Mouse (Mus musculus) intestine, postnatal 0 days (tissue): ENCODE measurements around the gene Bora. TPM values are rescaled to one million over a fixed set of nuclear protein-coding genes. Genes with fewer than 3 reads are reported as not detected.

Source experiments
- ATAC-seq: fragments of 200-750 bp; cut with Nextera tagmentation; 2 replicates; pipeline ENCODE4 v1.8.0; 2017; ENCODE audit warnings: mild to moderate bottlenecking, moderate TSS enrichment, moderate library complexity
- H3K27ac ChIP-seq: fragments of 300-500 bp; sonication (generic); 2 replicates; pipeline ENCODE4 v1.5.1; 2014; ENCODE audit warnings: mild to moderate bottlenecking, low read depth, low read length, moderate library complexity
- H3K27me3 ChIP-seq: fragments of 300-500 bp; sonication (generic); replicated peaks from 2 replicates; pipeline ENCODE4 v1.6.1; 2014; ENCODE audit warnings: low read length, mixed read lengths; ENCODE audit not compliant: control insufficient read depth, insufficient read depth
- H3K36me3 ChIP-seq: fragments of 300-500 bp; sonication (generic); 2 replicates; pipeline ENCODE4 v1.6.1; 2014; ENCODE audit warnings: mild to moderate bottlenecking, moderate library complexity; ENCODE audit not compliant: control insufficient read depth, insufficient read depth
- H3K4me1 ChIP-seq: fragments of 300-500 bp; sonication (generic); replicated peaks from 2 replicates; pipeline ENCODE4 v1.6.1; 2014; ENCODE audit warnings: antibody characterized with exemption, low read length, mixed read lengths; ENCODE audit not compliant: control insufficient read depth, insufficient read depth
- H3K4me2 ChIP-seq: fragments of 300-500 bp; sonication (generic); replicated peaks from 2 replicates; pipeline ENCODE4 v1.6.1; 2014; ENCODE audit warnings: low read depth, mild to moderate bottlenecking, moderate library complexity
- H3K4me3 ChIP-seq: fragments of 300-500 bp; sonication (generic); 2 replicates; pipeline ENCODE4 v1.5.1; 2014; ENCODE audit warnings: low read depth, low read length
- H3K9ac ChIP-seq: fragments of 300-500 bp; sonication (generic); 2 replicates; pipeline ENCODE4 v1.6.1; 2014; ENCODE audit warnings: mild to moderate bottlenecking, low read depth, low read length
- H3K9me3 ChIP-seq: fragments of 300-500 bp; sonication (generic); 2 replicates; pipeline ENCODE4 v1.6.1; 2016; ENCODE audit warnings: mixed run types; ENCODE audit not compliant: control insufficient read depth
- CTCF ChIP-seq: sonication (generic); IDR thresholded peaks from 2 replicates; pipeline ENCODE4 v1.5.1; 2016; ENCODE audit warnings: low read depth, mild to moderate bottlenecking, control low read depth, antibody characterized with exemption, moderate library complexity
- WGBS: fragments of 180-500 bp; shearing (Covaris S2); extraction: QIAGEN DNeasy Blood & Tissue Kit; methylation state at CpG from one replicate; pipeline ENCODE4 v1.1.7; 2014; 5-methylcytosine and 5-hydroxymethylcytosine counted together
- polyA plus RNA-seq: library from polyadenylated mRNA; unstranded; fragments of >200 nt; fragmentation: Nextera tagmentation; extraction: Ambion mirVana; gene quantifications from 2 replicates; pipeline ENCODE4 v1.2.1, GENCODE M21; 2015

Gene Bora
- polyA plus RNA-seq, 1 experiment from 2014 or later, result 21.9 TPM

- peaks cover 66% of the 10 kb centered on the region for H3K36me3 ChIP-seq
- H3K27me3 ChIP-seq, result no peaks in the 10 kb centered on the region
- H3K27ac ChIP-seq, result no peak overlapping the region
- H3K4me2 ChIP-seq, result no peak overlapping the region
- no peaks in the 10 kb centered on the region for H3K4me1 ChIP-seq
- H3K9me3 ChIP-seq, result no peaks in the 10 kb centered on the region
- 92% methylated on average over 7 of the region's 7 CpGs for WGBS
- no peak for TF ChIP-seq CTCF
- no peak overlapping the region for H3K4me3 ChIP-seq
- H3K9ac ChIP-seq, result no peak overlapping the region
- ATAC-seq, result no peak
Measured at GRCm38 (mm10) chr14:99088947-99089346, 42.9 kb downstream of the Bora start.

DNA sequence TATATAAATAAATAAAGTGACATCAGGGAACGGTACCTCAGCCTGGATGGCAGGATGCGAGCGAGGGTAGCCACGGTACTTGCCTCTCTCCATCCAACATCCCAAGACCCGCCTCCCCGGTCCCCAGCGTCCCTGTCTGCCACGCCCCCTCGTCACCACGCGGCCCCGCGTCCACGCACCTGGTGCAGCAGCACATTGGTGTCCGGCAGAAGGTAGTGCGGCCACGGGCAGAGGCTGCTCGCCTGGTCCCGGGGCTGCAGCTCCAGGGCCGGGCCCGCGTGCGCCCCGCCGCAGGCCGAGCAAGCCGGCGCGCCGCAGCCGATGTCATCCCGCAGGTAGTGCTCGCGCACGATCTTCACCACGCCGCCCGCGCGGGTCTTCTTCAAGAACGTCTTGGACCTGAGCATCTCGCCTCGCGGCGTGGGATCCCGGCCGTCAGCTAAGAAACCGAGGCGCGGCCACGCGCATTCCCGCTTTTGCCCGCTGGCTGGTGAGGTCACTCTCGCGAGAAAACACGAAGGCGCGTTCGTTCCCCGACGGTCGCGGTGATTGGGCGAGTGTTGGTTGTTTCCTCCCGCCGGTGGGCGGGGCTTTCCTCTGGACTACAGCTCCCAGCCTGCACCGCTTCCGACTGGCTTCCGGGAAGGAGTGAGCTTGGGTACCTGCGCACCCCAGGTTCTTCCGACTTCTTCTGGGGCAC lies 53.4 kb downstream of the Bora start, which contains the start of the genes Pibf1 and Dis3:
Gene Pibf1 (plus strand): TSS at position 158 of the 700 bp plus-strand sequence.
Gene Dis3 (minus strand): TSS at position 504 of the 700 bp plus-strand sequence.
- H3K4me1 ChIP-seq, result 0 out of 2 replicates have a peak, but pooled peaks cover 2% of the 10 kb centered on the region
- no peaks in the 10 kb centered on the region for H3K27me3 ChIP-seq
- H3K4me3 ChIP-seq, result peak within 1 kb of the TSS; percentile 95
- under 1% methylated on average over 73 of the region's 73 CpGs for WGBS
- H3K36me3 ChIP-seq, result peaks cover 37% of the 10 kb centered on the region
- 0 out of 2 replicates have a peak, but pooled peaks have one; percentile 3 for TF ChIP-seq CTCF
- peak within 1 kb of the TSS; percentile 74 for H3K27ac ChIP-seq
- ATAC-seq, result peak; percentile 100
- peak within 1 kb of the TSS; percentile 89 for H3K9ac ChIP-seq
- H3K9me3 ChIP-seq, result no peaks in the 10 kb centered on the region
- H3K4me2 ChIP-seq, result peak within 1 kb of the TSS; percentile 84

- H3K9ac ChIP-seq, result peak overlapping the region; percentile 89
- no peaks in the 10 kb centered on the region for H3K27me3 ChIP-seq
- 5% methylated on average over 20 of the region's 20 CpGs for WGBS
- H3K4me3 ChIP-seq, result peak overlapping the region; percentile 95
- H3K9me3 ChIP-seq, result no peaks in the 10 kb centered on the region
- peaks cover 37% of the 10 kb centered on the region for H3K36me3 ChIP-seq
- H3K27ac ChIP-seq, result no peak overlapping the region
- peak overlapping the region; percentile 69 for H3K4me2 ChIP-seq
- ATAC-seq, result no peak
- TF ChIP-seq CTCF, result no peak
- 0 out of 2 replicates have a peak, but pooled peaks cover 2% of the 10 kb centered on the region for H3K4me1 ChIP-seq
Measured at GRCm38 (mm10) chr14:99099967-99100587, 54.1 kb downstream of the Bora start.

GRCm38 (mm10) chr14:99103050-99103449 lies 57.0 kb downstream of the Bora start:
- H3K9ac ChIP-seq, result no peak overlapping the region
- no peaks in the 10 kb centered on the region for H3K27me3 ChIP-seq
- ATAC-seq, result no peak
- no peak overlapping the region for H3K27ac ChIP-seq
- 95% methylated on average over 4 of the region's 4 CpGs for WGBS
- 0 out of 2 replicates have a peak, but pooled peaks cover 2% of the 10 kb centered on the region for H3K4me1 ChIP-seq
- no peak for TF ChIP-seq CTCF
- H3K36me3 ChIP-seq, result peaks cover 37% of the 10 kb centered on the region
- H3K4me2 ChIP-seq, result no peak overlapping the region
- H3K4me3 ChIP-seq, result no peak overlapping the region
- H3K9me3 ChIP-seq, result no peaks in the 10 kb centered on the region

- Histone ChIP-seq H3K27me3 (no peaks in the 10 kb centered on the region), H3K4me1 (no peaks in the 10 kb centered on the region), H3K4me2 (no peak overlapping the region), H3K9ac (no peak overlapping the region), H3K4me3 (no peak overlapping the region), H3K36me3 (peaks cover 49% of the 10 kb centered on the region), H3K9me3 (no peaks in the 10 kb centered on the region), H3K27ac (no peak overlapping the region)
- no peak for TF ChIP-seq CTCF
- 92% methylated on average over 6 of the region's 6 CpGs for WGBS
- no peak for ATAC-seq
Measured at GRCm38 (mm10) chr14:99104542-99105123, 58.6 kb downstream of the Bora start.

GRCm38 (mm10) chr14:99106671-99107070 lies 60.6 kb downstream of the Bora start:
- Histone ChIP-seq H3K4me3 (no peak overlapping the region), H3K9ac (no peak overlapping the region), H3K27me3 (no peaks in the 10 kb centered on the region), H3K4me2 (no peak overlapping the region), H3K36me3 (peaks cover 52% of the 10 kb centered on the region), H3K9me3 (no peaks in the 10 kb centered on the region), H3K4me1 (no peaks in the 10 kb centered on the region), H3K27ac (no peak overlapping the region)
- no peak for ATAC-seq
- WGBS, result 92% methylated on average over 2 of the region's 2 CpGs
- TF ChIP-seq CTCF, result no peak
